Mouse (Mus musculus): ENCODE measurements around the gene Fscn2.
"Not testable (repeated sequence)": the region's sequence is repeated elsewhere in the genome, so short reads cannot be mapped to it uniquely, and the experiment has no call there.

Gene Fscn2

GRCm38 (mm10) chr11:120346383-120347034 is 14.8 kb upstream of the Fscn2 start:
- DNase-seq, result not testable (repeated sequence)

GRCm38 (mm10) chr11:120347301-120347700 is 14.0 kb upstream of the Fscn2 start:
- no peak for DNase-seq

GRCm38 (mm10) chr11:120347791-120348683 is 13.3 kb upstream of the Fscn2 start, which contains the start of gene Actg1:
Gene Actg1 (minus strand): TSS chr11:120348542.
- peak; percentile 86 for DNase-seq

- peak; percentile 80 for DNase-seq
These were observed 12.5 kb upstream of the Fscn2 start for GRCm38 (mm10) chr11:120348684-120349370.

GRCm38 (mm10) chr11:120349371-120349985 is 11.9 kb upstream of the Fscn2 start:
- peak; percentile 84 for DNase-seq

- DNase-seq, result peak; percentile 94
These were observed 11.2 kb upstream of the Fscn2 start for GRCm38 (mm10) chr11:120349986-120350702.

GRCm38 (mm10) chr11:120350711-120351110 is 10.6 kb upstream of the Fscn2 start:
- peak; percentile 71 for DNase-seq

- peak; percentile 53 for DNase-seq
These were observed 9.9 kb upstream of the Fscn2 start for GRCm38 (mm10) chr11:120351250-120352092.

- DNase-seq, result not testable (repeated sequence)
These were observed 9.3 kb upstream of the Fscn2 start for GRCm38 (mm10) chr11:120352093-120352350.

GRCm38 (mm10) chr11:120352571-120353290 is 8.6 kb upstream of the Fscn2 start:
- no peak for DNase-seq

- peak; percentile 92 for DNase-seq
These were observed 7.6 kb upstream of the Fscn2 start for GRCm38 (mm10) chr11:120353500-120354303.

GRCm38 (mm10) chr11:120354304-120355276 is 6.7 kb upstream of the Fscn2 start:
- no peak for DNase-seq

- no peak for DNase-seq
These were observed 5.9 kb upstream of the Fscn2 start for GRCm38 (mm10) chr11:120355277-120356039.

- DNase-seq, result no peak
These were observed 5.0 kb upstream of the Fscn2 start for GRCm38 (mm10) chr11:120356319-120356840.

GRCm38 (mm10) chr11:120356900-120357299 is 4.4 kb upstream of the Fscn2 start:
- no peak for DNase-seq

- DNase-seq, result peak; percentile 56
These were observed 3.4 kb upstream of the Fscn2 start for GRCm38 (mm10) chr11:120357791-120358401.

- no peak for DNase-seq
These were observed 1.9 kb upstream of the Fscn2 start for GRCm38 (mm10) chr11:120359391-120359790.

All from kidney, adult 9 months (tissue).